Mouse (Mus musculus): ENCODE measurements around the gene Myom3. TPM values are rescaled to one million over a fixed set of nuclear protein-coding genes. Genes with fewer than 3 reads are reported as not detected.

The Myom3 gene
- polyA plus RNA-seq, 1 experiment: not detected

DNA sequence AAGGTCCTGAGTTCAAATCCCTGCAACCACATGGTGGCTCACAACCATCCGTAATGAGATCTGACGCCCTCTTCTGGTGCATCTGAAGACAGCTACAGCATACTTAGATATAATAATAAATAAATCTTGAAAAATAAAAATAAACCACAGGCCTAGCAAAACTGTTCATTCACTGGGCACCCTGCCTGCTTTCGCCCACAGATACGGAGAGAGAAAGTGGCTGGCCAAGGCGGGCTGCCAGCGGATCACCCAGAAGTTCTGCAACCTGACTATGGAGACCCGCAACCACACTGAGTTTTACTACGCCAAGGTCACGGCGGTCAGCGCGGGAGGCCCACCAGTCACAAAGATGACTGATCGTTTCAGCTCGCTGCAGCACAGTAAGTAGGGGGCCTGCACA, 25.6 kb upstream of the Myom3 start:
- TF ChIP-seq CTCF (IDR thresholded peaks at IDR 0.05; ENCODE audit: insufficient read depth, low read depth, low read length) (no peak), POLR2A (IDR thresholded peaks at IDR 0.05; ENCODE audit: insufficient read depth, low read depth, low read length) (no peak)
- no peaks in the 10 kb centered on the region for H3K4me1 ChIP-seq (ENCODE audit: control insufficient read depth, insufficient read depth, low read length)
- H3K27ac ChIP-seq (ENCODE audit: insufficient read depth, low read depth, low read length): no peak overlapping the region
- 95% methylated on average over 14 of the region's 14 CpGs for WGBS
- H3K4me3 ChIP-seq (ENCODE audit: insufficient read depth, low read depth, low read length): no peak overlapping the region

GRCm38 (mm10) chr4:135736903-135737302, 22.6 kb upstream of the Myom3 start:
- Histone ChIP-seq H3K27ac (ENCODE audit: insufficient read depth, low read depth, low read length) (no peak overlapping the region), H3K4me1 (ENCODE audit: control insufficient read depth, insufficient read depth, low read length) (no peaks in the 10 kb centered on the region), H3K4me3 (ENCODE audit: insufficient read depth, low read depth, low read length) (no peak overlapping the region)
- no peak for TF ChIP-seq POLR2A (IDR thresholded peaks at IDR 0.05; ENCODE audit: insufficient read depth, low read depth, low read length)
- no peak for TF ChIP-seq CTCF (IDR thresholded peaks at IDR 0.05; ENCODE audit: insufficient read depth, low read depth, low read length)
- WGBS: 98% methylated on average over 3 of the region's 3 CpGs

DNA sequence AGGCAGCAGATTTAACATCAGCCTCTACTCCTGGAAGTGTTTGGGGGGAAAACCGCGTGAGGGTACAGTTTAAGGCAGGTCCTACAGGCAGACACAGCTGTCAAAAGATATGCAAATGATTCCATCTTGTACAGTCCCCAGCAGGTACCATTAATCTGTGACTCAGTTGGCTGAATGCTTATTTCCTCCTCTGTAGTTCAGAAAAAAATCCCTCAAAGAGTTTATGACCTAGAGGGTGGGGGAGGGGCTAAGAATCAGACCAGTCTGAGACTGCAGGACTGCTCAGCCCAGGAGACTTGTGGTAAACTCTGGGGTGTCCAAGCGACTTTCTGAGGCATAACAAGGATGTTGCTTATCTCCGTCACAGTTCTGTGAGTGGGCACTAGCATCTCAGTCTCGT, 21.3 kb upstream of the Myom3 start:
- Histone ChIP-seq H3K4me3 (ENCODE audit: insufficient read depth, low read depth, low read length) (no peak overlapping the region), H3K4me1 (ENCODE audit: control insufficient read depth, insufficient read depth, low read length) (0 out of 2 replicates have a peak, but pooled peaks cover 1% of the 10 kb centered on the region), H3K27ac (ENCODE audit: insufficient read depth, low read depth, low read length) (no peak overlapping the region)
- TF ChIP-seq CTCF (IDR thresholded peaks at IDR 0.05; ENCODE audit: insufficient read depth, low read depth, low read length) (no peak), POLR2A (IDR thresholded peaks at IDR 0.05; ENCODE audit: insufficient read depth, low read depth, low read length) (no peak)
- WGBS: 83% methylated on average over 5 of the region's 5 CpGs

DNA sequence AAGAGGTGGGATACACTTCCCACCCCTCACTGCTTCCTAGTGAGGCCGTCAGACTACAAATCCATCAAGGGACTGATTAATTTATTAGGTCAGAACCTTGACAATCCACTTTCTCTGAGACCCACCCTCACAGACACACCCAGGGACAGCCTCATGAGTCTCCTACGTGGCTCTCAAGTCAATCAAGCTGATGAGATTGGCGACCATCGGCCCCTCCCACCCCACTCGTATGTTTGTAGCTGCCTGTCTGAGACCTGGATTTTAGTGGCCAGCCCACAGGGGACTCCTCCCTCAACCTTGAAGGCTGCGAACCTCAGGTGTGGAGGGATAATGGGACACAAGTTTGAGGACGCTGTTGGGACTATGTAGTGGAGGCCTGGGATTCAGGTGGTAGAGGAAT, 20.4 kb upstream of the Myom3 start:
- Histone ChIP-seq H3K27ac (ENCODE audit: insufficient read depth, low read depth, low read length) (no peak overlapping the region), H3K4me3 (ENCODE audit: insufficient read depth, low read depth, low read length) (no peak overlapping the region), H3K4me1 (ENCODE audit: control insufficient read depth, insufficient read depth, low read length) (peaks cover 6% of the 10 kb centered on the region)
- 87% methylated on average over 7 of the region's 7 CpGs for WGBS
- no peak for TF ChIP-seq CTCF (IDR thresholded peaks at IDR 0.05; ENCODE audit: insufficient read depth, low read depth, low read length)
- TF ChIP-seq POLR2A (IDR thresholded peaks at IDR 0.05; ENCODE audit: insufficient read depth, low read depth, low read length): no peak

DNA sequence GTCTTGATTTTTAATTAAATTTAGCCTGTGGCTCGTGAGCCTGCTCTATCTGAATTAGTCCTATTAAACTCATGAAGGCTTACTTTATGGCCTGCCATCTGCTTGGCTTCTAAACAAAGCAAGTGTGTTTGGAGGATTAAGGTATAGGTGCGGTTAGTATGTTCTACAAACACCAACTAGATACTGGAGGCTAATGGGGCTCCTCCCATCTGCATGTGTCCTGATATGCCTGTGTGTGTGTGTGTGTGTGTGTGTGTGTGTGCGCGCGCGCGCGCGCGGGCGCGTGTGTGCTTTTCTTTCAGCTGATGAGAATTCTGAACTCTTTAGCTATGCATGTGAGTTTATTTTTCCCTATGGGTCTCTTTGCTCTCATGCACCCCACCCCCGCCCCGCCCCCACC, 19.8 kb upstream of the Myom3 start:
- peaks cover 9% of the 10 kb centered on the region for H3K4me1 ChIP-seq (ENCODE audit: control insufficient read depth, insufficient read depth, low read length)
- TF ChIP-seq POLR2A (IDR thresholded peaks at IDR 0.05; ENCODE audit: insufficient read depth, low read depth, low read length): no peak
- TF ChIP-seq CTCF (IDR thresholded peaks at IDR 0.05; ENCODE audit: insufficient read depth, low read depth, low read length): no peak
- no peak overlapping the region for H3K4me3 ChIP-seq (ENCODE audit: insufficient read depth, low read depth, low read length)
- H3K27ac ChIP-seq (ENCODE audit: insufficient read depth, low read depth, low read length): no peak overlapping the region
- WGBS: 96% methylated on average over 14 of the region's 14 CpGs

GRCm38 (mm10) chr4:135743520-135743919, 16.0 kb upstream of the Myom3 start:
- no peak overlapping the region for H3K4me3 ChIP-seq (ENCODE audit: insufficient read depth, low read depth, low read length)

GRCm38 (mm10) chr4:135744726-135745448, 14.6 kb upstream of the Myom3 start:
- 60% methylated on average over 16 of the region's 16 CpGs for WGBS
- no peak for TF ChIP-seq POLR2A (IDR thresholded peaks at IDR 0.05; ENCODE audit: insufficient read depth, low read depth, low read length)
- TF ChIP-seq CTCF (IDR thresholded peaks at IDR 0.05; ENCODE audit: insufficient read depth, low read depth, low read length): no peak

More at GRCm38 (mm10) chr4:135743520-135743919, 16.0 kb upstream of the Myom3 start:
- Histone ChIP-seq H3K27ac (ENCODE audit: insufficient read depth, low read depth, low read length) (no peak overlapping the region), H3K4me1 (ENCODE audit: control insufficient read depth, insufficient read depth, low read length) (peaks cover 13% of the 10 kb centered on the region)
- no peak for TF ChIP-seq POLR2A (IDR thresholded peaks at IDR 0.05; ENCODE audit: insufficient read depth, low read depth, low read length)
- TF ChIP-seq CTCF (IDR thresholded peaks at IDR 0.05; ENCODE audit: insufficient read depth, low read depth, low read length): no peak
- WGBS: 63% methylated on average over 6 of the region's 6 CpGs

DNA sequence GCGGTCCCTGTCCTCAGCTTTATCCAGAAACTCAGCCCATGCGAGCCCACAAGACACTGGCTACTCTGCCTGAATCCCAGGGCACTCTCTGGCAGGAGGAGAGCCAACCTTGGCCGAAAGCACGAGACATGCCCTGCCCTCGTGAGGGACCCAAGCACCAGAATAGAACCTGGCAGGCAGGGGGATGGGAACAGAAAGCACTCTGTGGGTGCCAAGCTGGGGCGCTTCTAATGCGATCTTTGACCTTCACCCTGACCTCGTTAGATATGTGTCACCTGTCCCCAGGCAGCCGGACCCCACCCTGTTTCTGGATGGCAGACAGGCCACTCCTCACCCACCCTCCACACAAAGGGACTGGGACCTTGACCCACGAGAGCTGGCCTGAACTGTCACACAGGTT, 13.9 kb upstream of the Myom3 start:
- 85% methylated on average over 10 of the region's 10 CpGs for WGBS
- Histone ChIP-seq H3K27ac (ENCODE audit: insufficient read depth, low read depth, low read length) (no peak overlapping the region), H3K4me1 (ENCODE audit: control insufficient read depth, insufficient read depth, low read length) (peaks cover 13% of the 10 kb centered on the region), H3K4me3 (ENCODE audit: insufficient read depth, low read depth, low read length) (no peak overlapping the region)
- TF ChIP-seq POLR2A (IDR thresholded peaks at IDR 0.05; ENCODE audit: insufficient read depth, low read depth, low read length): no peak
- TF ChIP-seq CTCF (IDR thresholded peaks at IDR 0.05; ENCODE audit: insufficient read depth, low read depth, low read length): no peak

More at GRCm38 (mm10) chr4:135744726-135745448, 14.6 kb upstream of the Myom3 start:
- Histone ChIP-seq H3K4me1 (ENCODE audit: control insufficient read depth, insufficient read depth, low read length) (peaks cover 13% of the 10 kb centered on the region), H3K27ac (ENCODE audit: insufficient read depth, low read depth, low read length) (no peak overlapping the region), H3K4me3 (ENCODE audit: insufficient read depth, low read depth, low read length) (no peak overlapping the region)

DNA sequence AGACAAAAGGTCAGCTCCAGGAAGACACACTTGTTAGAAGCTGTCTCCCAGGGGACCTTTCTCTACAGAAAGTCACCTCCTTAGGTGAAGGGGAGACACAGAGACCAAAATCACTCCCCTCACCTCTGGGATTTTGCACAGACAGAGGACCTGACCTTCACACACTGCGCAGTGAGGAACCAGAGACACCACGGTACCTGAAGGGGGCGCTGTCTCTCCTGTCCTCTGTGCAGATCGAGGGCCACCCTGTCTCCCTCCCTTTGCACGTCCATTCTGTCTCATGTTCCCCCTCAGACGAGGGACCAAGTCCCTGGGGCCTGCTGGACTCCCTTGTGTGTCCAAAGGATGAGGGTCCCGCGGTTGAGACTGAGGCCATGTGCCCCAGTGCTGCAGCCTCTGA, 8.6 kb upstream of the Myom3 start:
- H3K27ac ChIP-seq (ENCODE audit: insufficient read depth, low read depth, low read length): no peak overlapping the region
- WGBS: 84% methylated on average over 8 of the region's 8 CpGs
- H3K4me3 ChIP-seq (ENCODE audit: insufficient read depth, low read depth, low read length): no peak overlapping the region
- H3K4me1 ChIP-seq (ENCODE audit: control insufficient read depth, insufficient read depth, low read length): no peaks in the 10 kb centered on the region
- TF ChIP-seq CTCF (IDR thresholded peaks at IDR 0.05; ENCODE audit: insufficient read depth, low read depth, low read length) (no peak), POLR2A (IDR thresholded peaks at IDR 0.05; ENCODE audit: insufficient read depth, low read depth, low read length) (no peak)
